Comparison of ENCODE assay signal across 23 mouse cellular contexts in genomic region chr17:30471512-30471911, GRCm38 (mm10).
DNase-seq lines count a peak whose midpoint lies in the region; ATAC-seq lines count a peak whose summit lies in the region.
"Had no signal": no experiment of that assay in that cellular context is flagged by ENCODE, and none has a peak within 500 bp of the region (broad histone marks: within the 10 kb centered on the region; RNA-seq: fewer than 3 reads in every experiment).

No protein-coding gene starts in this region.

- H3K4me2 ChIP-seq in lung, embryonic 16.5 days (ENCODE audit: low read depth, low read length) = no peak overlapping the region
- H3K4me2 ChIP-seq: embryonic facial prominence, embryonic 12.5 days; forebrain, embryonic 15.5 days; hindbrain, embryonic 14.5 days; midbrain, embryonic 12.5 days; neural tube, embryonic 12.5 days had no signal

- DNase-seq in frontal cortex, postnatal 36 days (ENCODE audit: low spot score in 2 of 2) = peak; percentile 38 to 43
- no peak for DNase-seq in frontal cortex, postnatal 14 days (ENCODE audit: low spot score in 2 of 2)
- DNase-seq in layer of hippocampus, adult 9-11 months = peak; percentile 51
- no peak for DNase-seq in layer of hippocampus, postnatal 36 days
- no peak for DNase-seq in lung, postnatal 4 days
- DNase-seq in brain, adult 2 months (ENCODE audit: low read depth, low spot score) = peak; percentile 53
- DNase-seq: cerebellum, adult 8-10 months; gastrocnemius, postnatal 14 days; kidney, adult 9 months; liver; lung, adult 2 months; thymus, postnatal 4 days had no signal

- H3K9ac ChIP-seq in lung, embryonic 16.5 days (ENCODE audit: low read length) = no peak overlapping the region
- H3K9ac ChIP-seq: embryonic facial prominence, embryonic 12.5 days; forebrain, embryonic 15.5 days; hindbrain, embryonic 14.5 days; liver, embryonic 14.5 days; midbrain, embryonic 12.5 days; neural tube, embryonic 12.5 days had no signal

- 54% methylated on average over 7 of the region's 7 CpGs for WGBS in lung, embryonic 16.5 days

- no peak for ATAC-seq in lung, embryonic 16.5 days (ENCODE audit: low read depth)
- ATAC-seq: forebrain, embryonic 15.5 days; intestine, postnatal 0 days had no signal

- H3K27ac ChIP-seq in lung, embryonic 16.5 days (ENCODE audit: low read length) = peak overlapping the region; percentile 85
- H3K27ac ChIP-seq: embryonic facial prominence, embryonic 12.5 days; forebrain, embryonic 15.5 days; liver, embryonic 14.5 days; neural tube, embryonic 12.5 days had no signal

- H3K36me3 ChIP-seq in lung, embryonic 16.5 days (ENCODE audit: control insufficient read depth, insufficient read depth, low read length) = no peaks in the 10 kb centered on the region
- H3K36me3 ChIP-seq: embryonic facial prominence, embryonic 12.5 days; forebrain, embryonic 15.5 days; midbrain, embryonic 12.5 days; neural tube, embryonic 12.5 days had no signal

- no peaks in the 10 kb centered on the region for H3K27me3 ChIP-seq in lung, embryonic 16.5 days (ENCODE audit: control insufficient read depth, insufficient read depth, low read depth, low read length)
- H3K27me3 ChIP-seq: embryonic facial prominence, embryonic 12.5 days; forebrain, embryonic 15.5 days; megakaryocyte, embryonic 14.5 days; midbrain, embryonic 12.5 days; neural tube, embryonic 12.5 days had no signal

- H3K9me3 ChIP-seq in lung, embryonic 16.5 days (ENCODE audit: control insufficient read depth, low read length) = no peaks in the 10 kb centered on the region
- H3K9me3 ChIP-seq: embryonic facial prominence, embryonic 12.5 days; forebrain, embryonic 15.5 days; G1E; megakaryocyte, embryonic 14.5 days; midbrain, embryonic 12.5 days; neural tube, embryonic 12.5 days had no signal

- peaks cover 35% of the 10 kb centered on the region for H3K4me1 ChIP-seq in lung, embryonic 16.5 days (replicated peaks; ENCODE audit: control insufficient read depth, insufficient read depth, low read length)

- no peak overlapping the region for H3K4me3 ChIP-seq in lung, embryonic 16.5 days (ENCODE audit: low read length)
- H3K4me3 ChIP-seq: embryonic facial prominence, embryonic 12.5 days; forebrain, embryonic 15.5 days; megakaryocyte, embryonic 14.5 days; midbrain, embryonic 12.5 days; myocyte; neural tube, embryonic 12.5 days had no signal

Comparison
In these comparisons a context has a peak if more than half of its experiments do, and no peak if none do; other contexts are left out.
1. DNase-seq: peak in frontal cortex, postnatal 36 days (2 of 2), layer of hippocampus, adult 9-11 months (single experiment) and brain, adult 2 months (single experiment); none in frontal cortex, postnatal 14 days (0 of 2), layer of hippocampus, postnatal 36 days (0 of 2) and lung, postnatal 4 days (0 of 2).